ENCODE assay signal across 25 mouse cellular contexts in genomic region chr6:87449534-87449933, GRCm38 (mm10). TPM values are rescaled to one million over a fixed set of nuclear protein-coding genes. Genes with fewer than 3 reads are reported as not detected.
"Had no signal": no experiment of that assay in that cellular context is flagged by ENCODE, and none has a peak within 500 bp of the region (broad histone marks: within the 10 kb centered on the region; RNA-seq: fewer than 3 reads in every experiment).

No protein-coding gene starts in this region.

- H3K27ac ChIP-seq: midbrain, embryonic 10.5 days; midbrain, embryonic 12.5 days; neural tube, embryonic 13.5 days; neural tube, embryonic 15.5 days had no signal

- H3K4me1 ChIP-seq: midbrain, embryonic 10.5 days; midbrain, embryonic 12.5 days; neural tube, embryonic 13.5 days; neural tube, embryonic 15.5 days had no signal

- H3K9me3 ChIP-seq: midbrain, embryonic 10.5 days; midbrain, embryonic 12.5 days; neural tube, embryonic 13.5 days; neural tube, embryonic 15.5 days had no signal

- H3K4me2 ChIP-seq: midbrain, embryonic 12.5 days; neural tube, embryonic 13.5 days; neural tube, embryonic 15.5 days had no signal

- ATAC-seq: midbrain, embryonic 16.5 days had no signal

- H3K27me3 ChIP-seq: midbrain, embryonic 12.5 days; neural tube, embryonic 13.5 days; neural tube, embryonic 15.5 days had no signal

- H3K36me3 ChIP-seq: midbrain, embryonic 10.5 days; midbrain, embryonic 12.5 days; neural tube, embryonic 13.5 days; neural tube, embryonic 15.5 days had no signal

- H3K4me3 ChIP-seq: midbrain, embryonic 10.5 days; midbrain, embryonic 12.5 days; myocyte; neural tube, embryonic 13.5 days; neural tube, embryonic 15.5 days had no signal

- DNase-seq: lung, adult 2 months; lung, postnatal 10 days; lung, postnatal 4 days; midbrain, embryonic 14.5 days; retina, postnatal 1 day; right cerebral cortex, adult 18-20 months; right cerebral cortex, postnatal 25 days; right cerebral cortex, postnatal 4 days; spleen, adult 18-20 months; thymus, adult 18-20 months; thymus, postnatal 14 days; thymus, postnatal 36 days had no signal

- H3K9ac ChIP-seq: midbrain, embryonic 12.5 days; neural tube, embryonic 13.5 days; neural tube, embryonic 15.5 days had no signal

RNA-seq across cellular contexts. Expression of gene Bmp10, which starts 20.7 kb away (rescaled TPM):
- total RNA-seq: megakaryocyte, adult 5-6 weeks; megakaryocyte-erythroid progenitor cell, adult 5-6 weeks had no signal
- polyA plus RNA-seq: lung, adult 2 months; midbrain, embryonic 10.5 days; midbrain, embryonic 12.5 days; midbrain, embryonic 14.5 days; midbrain, embryonic 16.5 days; myocyte; neural tube, embryonic 11.5 days; neural tube, embryonic 13.5 days; neural tube, embryonic 15.5 days; small intestine, adult 2 months; stomach, embryonic 14.5 days; stomach, embryonic 16.5 days; thymus, postnatal 0 days had no signal
